Mouse (Mus musculus) embryo, embryonic 9.5 days (tissue): ENCODE results near the gene Pkd2l1.

Experiments used
- DNase-seq: peaks from one replicate; pipeline ENCODE4 v3.0.0-alpha.2; 2017; ENCODE audit errors: extremely low spot score

Gene Pkd2l1

GRCm38 (mm10) chr19:44192342-44192741, at the start of gene Pkd2l1:
TSS of gene Pkd2l1 (minus strand) at chr19:44192442.
- DNase-seq: no peak

- no peak for DNase-seq
These were observed 46.7 kb upstream of the Pkd2l1 start for GRCm38 (mm10) chr19:44238906-44239305.

- peak; percentile 21 for DNase-seq
These were observed 45.3 kb upstream of the Pkd2l1 start for GRCm38 (mm10) chr19:44237471-44238006.

- no peak for DNase-seq
These were observed 39.4 kb upstream of the Pkd2l1 start for GRCm38 (mm10) chr19:44231608-44232151.

GRCm38 (mm10) chr19:44230212-44230611, 38.0 kb upstream of the Pkd2l1 start:
- DNase-seq: no peak

- DNase-seq: no peak
These were observed 37.5 kb upstream of the Pkd2l1 start for GRCm38 (mm10) chr19:44229776-44230175.

GRCm38 (mm10) chr19:44225728-44226127, 33.5 kb upstream of the Pkd2l1 start:
- no peak for DNase-seq

- no peak for DNase-seq
These were observed 25.8 kb upstream of the Pkd2l1 start for GRCm38 (mm10) chr19:44217958-44218525.

- no peak for DNase-seq
These were observed 23.0 kb upstream of the Pkd2l1 start for GRCm38 (mm10) chr19:44215255-44215654.

- DNase-seq: no peak
These were observed 14.8 kb upstream of the Pkd2l1 start for GRCm38 (mm10) chr19:44207079-44207478.

- no peak for DNase-seq
These were observed 10.8 kb upstream of the Pkd2l1 start, which contains the start of gene Scd3 for GRCm38 (mm10) chr19:44203015-44203564. TSS of gene Scd3 (plus strand) at chr19:44203269.

- no peak for DNase-seq
These were observed 6.7 kb upstream of the Pkd2l1 start for GRCm38 (mm10) chr19:44198964-44199363.

- DNase-seq: no peak
These were observed 6.3 kb upstream of the Pkd2l1 start for GRCm38 (mm10) chr19:44198494-44198893.

- no peak for DNase-seq
These were observed 5.0 kb upstream of the Pkd2l1 start for GRCm38 (mm10) chr19:44197053-44197852.

- DNase-seq: peak; percentile 52
These were observed 2.9 kb upstream of the Pkd2l1 start for GRCm38 (mm10) chr19:44195138-44195537.

- no peak for DNase-seq
These were observed 1.7 kb upstream of the Pkd2l1 start for GRCm38 (mm10) chr19:44193906-44194305.

GRCm38 (mm10) chr19:44189056-44189455, 3.2 kb downstream of the Pkd2l1 start:
- no peak for DNase-seq

- no peak for DNase-seq
These were observed 8.3 kb downstream of the Pkd2l1 start for GRCm38 (mm10) chr19:44183968-44184367.

- no peak for DNase-seq
These were observed 11.7 kb downstream of the Pkd2l1 start for GRCm38 (mm10) chr19:44180502-44180901.

- DNase-seq: no peak
These were observed 15.5 kb downstream of the Pkd2l1 start for GRCm38 (mm10) chr19:44176741-44177140.

- no peak for DNase-seq
These were observed 17.4 kb downstream of the Pkd2l1 start for GRCm38 (mm10) chr19:44174835-44175234.

- DNase-seq: peak; percentile 22
These were observed 30.7 kb downstream of the Pkd2l1 start for GRCm38 (mm10) chr19:44161515-44161914.
